Mouse (Mus musculus): ENCODE measurements around the gene Ppp6r3. TPM values are rescaled to one million over a fixed set of nuclear protein-coding genes. Genes with fewer than 3 reads are reported as not detected.

Gene Ppp6r3
- total RNA-seq, 1 experiment, result 104 TPM

DNA sequence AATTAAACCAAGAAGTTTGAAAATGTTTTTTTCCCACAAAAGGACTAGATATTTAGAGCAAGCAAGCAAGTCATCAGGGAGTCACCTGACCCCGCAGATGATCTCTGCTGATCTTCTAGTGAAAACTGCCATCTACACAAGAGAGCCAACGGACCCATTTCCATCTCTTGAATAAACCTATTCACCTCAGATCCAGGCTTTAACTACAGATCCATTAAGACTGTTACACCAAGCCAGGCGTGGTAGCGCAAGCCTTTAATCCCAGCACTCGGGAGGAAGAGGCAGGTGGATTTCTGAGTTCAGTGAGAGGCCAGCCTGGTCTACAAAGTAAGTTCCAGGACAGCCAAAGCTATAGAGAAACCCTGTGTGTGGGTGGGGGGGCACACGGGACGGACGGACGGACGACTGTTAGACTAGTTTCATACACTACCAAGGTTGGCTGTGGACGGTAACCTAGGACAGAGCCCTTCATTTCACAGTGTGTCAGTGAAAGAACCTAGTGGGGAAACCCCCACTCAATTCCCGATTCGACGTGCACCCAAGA, 42.8 kb downstream of the Ppp6r3 start:
- Histone ChIP-seq H3K9me3 (ENCODE audit: control insufficient read depth, insufficient read depth, low read depth, low read length) (no peaks in the 10 kb centered on the region), H3K9ac (ENCODE audit: insufficient read depth, low read depth, low read length, poor library complexity, severe bottlenecking) (peak overlapping the region; percentile 73), H3K4me3 (ENCODE audit: insufficient read depth in 1 of 2, low read depth in 1 of 2, low read length in 2 of 2, poor library complexity in 1 of 2, severe bottlenecking in 1 of 2) (peak overlapping the region; percentile 22 to 52), H3K4me1 (ENCODE audit: control insufficient read depth in 2 of 2, insufficient read depth in 2 of 2, low read length in 2 of 2, poor library complexity in 1 of 2) (peaks cover 0 to 11% of the 10 kb centered on the region in 2 experiments; a peak in 2 of 4 replicates), H3K36me3 (ENCODE audit: control insufficient read depth, insufficient read depth, low read length, poor library complexity, severe bottlenecking) (no peaks in the 10 kb centered on the region), H3K27ac (ENCODE audit: insufficient read depth, low read depth, low read length, poor library complexity, severe bottlenecking) (peak overlapping the region; percentile 92)
- no peak for DNase-seq (ENCODE audit: low read depth, low spot score)
- in situ Hi-C loops (cut with MboI; ENCODE audit: low sequenced_read_pairs in 2 of 2, unreplicated experiment in 2 of 2), result no loop called here
- no peak for TF ChIP-seq ZC3H11A (IDR thresholded peaks at IDR 0.05; ENCODE audit: borderline replicate concordance, low read depth, low read length)
- TF ChIP-seq MAFK (IDR thresholded peaks at IDR 0.05; ENCODE audit: insufficient read depth, low read depth, low read length), result no peak
- no peak for TF ChIP-seq ZNF384 (IDR thresholded peaks at IDR 0.05; ENCODE audit: low read depth, low read length)
- no peak for TF ChIP-seq CHD2 (IDR thresholded peaks at IDR 0.05; ENCODE audit: low read depth, low read length)
- no peak for TF ChIP-seq HCFC1 (IDR thresholded peaks at IDR 0.05; ENCODE audit: borderline replicate concordance, insufficient read depth, low read length)

DNA sequence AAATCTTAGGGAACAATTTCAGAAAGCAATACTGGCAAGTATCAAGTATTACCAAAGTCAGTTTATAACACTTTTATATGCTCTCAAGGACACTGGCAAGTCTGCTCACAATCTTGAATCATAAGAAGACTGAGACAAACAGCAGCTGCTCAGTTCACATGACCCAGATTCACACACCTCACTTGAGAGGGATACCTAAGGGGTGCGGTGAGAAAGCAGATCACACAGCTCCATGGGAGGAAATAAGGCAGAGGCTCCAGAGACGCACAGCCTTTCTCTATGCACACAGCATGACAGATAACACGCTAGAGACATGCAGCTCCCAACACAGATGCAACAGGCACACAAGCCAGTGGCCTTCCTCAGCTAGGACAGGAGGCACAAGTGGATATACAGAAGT, 45.8 kb downstream of the Ppp6r3 start:
- in situ Hi-C loops (cut with MboI; ENCODE audit: low sequenced_read_pairs in 2 of 2, unreplicated experiment in 2 of 2), result no loop called here
- H3K4me1 ChIP-seq (ENCODE audit: control insufficient read depth in 2 of 2, insufficient read depth in 2 of 2, low read length in 2 of 2, poor library complexity in 1 of 2), result peaks cover 0 to 7% of the 10 kb centered on the region in 2 experiments; a peak in 3 of 4 replicates
- no peak for TF ChIP-seq HCFC1 (IDR thresholded peaks at IDR 0.05; ENCODE audit: borderline replicate concordance, insufficient read depth, low read length)
- no peak for TF ChIP-seq ZC3H11A (IDR thresholded peaks at IDR 0.05; ENCODE audit: borderline replicate concordance, low read depth, low read length)
- TF ChIP-seq CHD2 (IDR thresholded peaks at IDR 0.05; ENCODE audit: low read depth, low read length), result no peak
- TF ChIP-seq ZNF384 (IDR thresholded peaks at IDR 0.05; ENCODE audit: low read depth, low read length), result no peak
- no peak for TF ChIP-seq MAFK (IDR thresholded peaks at IDR 0.05; ENCODE audit: insufficient read depth, low read depth, low read length)
- no peak for DNase-seq (ENCODE audit: low read depth, low spot score)
- H3K36me3 ChIP-seq (ENCODE audit: control insufficient read depth, insufficient read depth, low read length, poor library complexity, severe bottlenecking), result no peaks in the 10 kb centered on the region; the same call in 1 of the 2 replicates
- no peak overlapping the region for H3K4me3 ChIP-seq (ENCODE audit: insufficient read depth in 1 of 2, low read depth in 1 of 2, low read length in 2 of 2, poor library complexity in 1 of 2, severe bottlenecking in 1 of 2)
- no peaks in the 10 kb centered on the region for H3K9me3 ChIP-seq (ENCODE audit: control insufficient read depth, insufficient read depth, low read depth, low read length)
- H3K27ac ChIP-seq (ENCODE audit: insufficient read depth, low read depth, low read length, poor library complexity, severe bottlenecking), result no peak overlapping the region
- H3K9ac ChIP-seq (ENCODE audit: insufficient read depth, low read depth, low read length, poor library complexity, severe bottlenecking), result no peak overlapping the region

DNA sequence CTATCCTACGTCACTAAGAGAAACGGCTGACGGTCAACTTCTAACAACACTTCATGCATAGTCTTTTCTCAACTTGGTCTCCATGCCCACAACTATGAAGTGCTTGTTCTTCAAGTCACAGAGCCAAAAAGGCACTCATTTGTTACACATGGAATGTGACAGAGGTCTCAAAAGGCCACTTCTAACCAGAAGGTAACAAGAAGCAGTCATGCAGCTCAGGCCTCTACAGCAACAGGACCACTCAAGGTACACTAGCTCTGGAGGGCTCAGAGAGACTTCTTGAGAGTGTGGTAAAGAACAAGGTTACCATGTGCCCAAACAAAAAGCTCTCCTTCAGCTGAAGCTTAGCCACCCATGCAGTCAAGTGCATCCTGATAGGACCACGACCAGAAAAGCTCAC, 46.9 kb downstream of the Ppp6r3 start:
- no peak for TF ChIP-seq MAFK (IDR thresholded peaks at IDR 0.05; ENCODE audit: insufficient read depth, low read depth, low read length)
- TF ChIP-seq HCFC1 (IDR thresholded peaks at IDR 0.05; ENCODE audit: borderline replicate concordance, insufficient read depth, low read length), result no peak
- no peak for TF ChIP-seq ZNF384 (IDR thresholded peaks at IDR 0.05; ENCODE audit: low read depth, low read length)
- no peak for TF ChIP-seq ZC3H11A (IDR thresholded peaks at IDR 0.05; ENCODE audit: borderline replicate concordance, low read depth, low read length)
- TF ChIP-seq CHD2 (IDR thresholded peaks at IDR 0.05; ENCODE audit: low read depth, low read length), result no peak
- no peak for DNase-seq (ENCODE audit: low read depth, low spot score)
- no peak overlapping the region for H3K9ac ChIP-seq (ENCODE audit: insufficient read depth, low read depth, low read length, poor library complexity, severe bottlenecking)
- H3K27ac ChIP-seq (ENCODE audit: insufficient read depth, low read depth, low read length, poor library complexity, severe bottlenecking), result no peak overlapping the region
- in situ Hi-C loops (cut with MboI; ENCODE audit: low sequenced_read_pairs in 2 of 2, unreplicated experiment in 2 of 2), result no loop called here
- no peak overlapping the region for H3K4me3 ChIP-seq (ENCODE audit: insufficient read depth in 1 of 2, low read depth in 1 of 2, low read length in 2 of 2, poor library complexity in 1 of 2, severe bottlenecking in 1 of 2)
- H3K9me3 ChIP-seq (ENCODE audit: control insufficient read depth, insufficient read depth, low read depth, low read length), result no peaks in the 10 kb centered on the region
- H3K36me3 ChIP-seq (ENCODE audit: control insufficient read depth, insufficient read depth, low read length, poor library complexity, severe bottlenecking), result no peaks in the 10 kb centered on the region; the same call in 1 of the 2 replicates
- peaks cover 0 to 7% of the 10 kb centered on the region in 2 experiments; a peak in 3 of 4 replicates for H3K4me1 ChIP-seq (ENCODE audit: control insufficient read depth in 2 of 2, insufficient read depth in 2 of 2, low read length in 2 of 2, poor library complexity in 1 of 2)

DNA sequence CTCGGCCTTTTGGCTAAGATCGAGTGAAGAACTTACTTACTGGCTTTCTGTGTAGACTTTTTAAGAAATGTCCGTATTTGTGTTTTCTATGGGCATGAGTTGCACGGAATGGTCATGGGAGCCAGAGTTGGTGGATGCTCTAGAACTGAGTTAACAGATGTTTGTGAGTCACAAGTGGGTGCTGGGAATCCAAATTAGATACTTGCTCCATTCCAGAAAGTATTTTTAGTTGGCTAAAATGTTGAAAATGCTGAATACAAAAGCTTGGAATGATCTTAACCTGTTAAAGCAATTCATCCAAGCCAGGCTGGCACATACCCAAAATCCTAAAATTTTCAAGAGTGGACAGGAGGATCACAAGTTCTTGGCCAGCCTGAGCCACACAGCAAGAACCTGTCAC, 48.0 kb downstream of the Ppp6r3 start:
- TF ChIP-seq ZNF384 (IDR thresholded peaks at IDR 0.05; ENCODE audit: low read depth, low read length), result no peak
- no peak for TF ChIP-seq HCFC1 (IDR thresholded peaks at IDR 0.05; ENCODE audit: borderline replicate concordance, insufficient read depth, low read length)
- TF ChIP-seq MAFK (IDR thresholded peaks at IDR 0.05; ENCODE audit: insufficient read depth, low read depth, low read length), result no peak
- no peak for TF ChIP-seq CHD2 (IDR thresholded peaks at IDR 0.05; ENCODE audit: low read depth, low read length)
- no peak for TF ChIP-seq ZC3H11A (IDR thresholded peaks at IDR 0.05; ENCODE audit: borderline replicate concordance, low read depth, low read length)

More for the DNA sequence above, 48.0 kb downstream of the Ppp6r3 start:
- in situ Hi-C loops (cut with MboI; ENCODE audit: low sequenced_read_pairs in 2 of 2, unreplicated experiment in 2 of 2), result no loop called here
- peaks cover 0 to 4% of the 10 kb centered on the region in 2 experiments; a peak in 3 of 4 replicates for H3K4me1 ChIP-seq (ENCODE audit: control insufficient read depth in 2 of 2, insufficient read depth in 2 of 2, low read length in 2 of 2, poor library complexity in 1 of 2)
- no peak overlapping the region for H3K9ac ChIP-seq (ENCODE audit: insufficient read depth, low read depth, low read length, poor library complexity, severe bottlenecking)
- peaks cover 1% of the 10 kb centered on the region for H3K36me3 ChIP-seq (ENCODE audit: control insufficient read depth, insufficient read depth, low read length, poor library complexity, severe bottlenecking)
- no peak for DNase-seq (ENCODE audit: low read depth, low spot score)
- no peaks in the 10 kb centered on the region for H3K9me3 ChIP-seq (ENCODE audit: control insufficient read depth, insufficient read depth, low read depth, low read length)
- H3K4me3 ChIP-seq (ENCODE audit: insufficient read depth in 1 of 2, low read depth in 1 of 2, low read length in 2 of 2, poor library complexity in 1 of 2, severe bottlenecking in 1 of 2), result no peak overlapping the region
- no peak overlapping the region for H3K27ac ChIP-seq (ENCODE audit: insufficient read depth, low read depth, low read length, poor library complexity, severe bottlenecking)

All from ES-E14 (cell line).